Mouse (Mus musculus): Measurements from ENCODE around the gene Cby3. TPM values are rescaled to one million over a fixed set of nuclear protein-coding genes. Genes with fewer than 3 reads are reported as not detected.

Gene Cby3
- polyA plus RNA-seq, 1 experiment from 2014 or later, result 0.37 TPM

- peaks cover 11% of the 10 kb centered on the region; the same call in 1 of the 2 replicates for H3K4me1 ChIP-seq (ENCODE audit: insufficient read depth)
- WGBS, result under 1% methylated on average over 71 of the region's 71 CpGs
Observed at GRCm38 (mm10) chr11:50377892-50378684, 23.8 kb downstream of the Cby3 start.

GRCm38 (mm10) chr11:50379023-50379752 is 24.9 kb downstream of the Cby3 start:
- no peak overlapping the region for H3K27ac ChIP-seq (ENCODE audit: low read depth)
- 45% methylated on average over 12 of the region's 12 CpGs for WGBS
- no peak for DNase-seq

More at GRCm38 (mm10) chr11:50377892-50378684, 23.8 kb downstream of the Cby3 start:
- peaks cover 37% of the 10 kb centered on the region for H3K36me3 ChIP-seq (ENCODE audit: insufficient read depth)
- DNase-seq (peak; percentile 94), ATAC-seq (ENCODE audit: insufficient read depth) (peak; percentile 78)
- peak overlapping the region; percentile 100 for H3K27ac ChIP-seq (ENCODE audit: low read depth)
- H3K27me3 ChIP-seq (ENCODE audit: insufficient read depth, low read length), result no peaks in the 10 kb centered on the region
- TF ChIP-seq CTCF (IDR thresholded peaks at IDR 0.05; ENCODE audit: low read depth), result peak; percentile 56
- no peaks in the 10 kb centered on the region for H3K9me3 ChIP-seq (ENCODE audit: low read depth, low read length)
- peak overlapping the region; percentile 96 for H3K4me3 ChIP-seq (ENCODE audit: low read depth, low read length)
- peak overlapping the region; percentile 98 for H3K9ac ChIP-seq
- H3K4me2 ChIP-seq, result peak overlapping the region; percentile 95

GRCm38 (mm10) chr11:50381311-50381710 is 27.0 kb downstream of the Cby3 start:
- WGBS, result 18% methylated on average over 4 of the region's 4 CpGs
- H3K9ac ChIP-seq, result peak overlapping the region; percentile 36
- ATAC-seq (ENCODE audit: insufficient read depth), result no peak

More at GRCm38 (mm10) chr11:50379023-50379752, 24.9 kb downstream of the Cby3 start:
- peak overlapping the region; percentile 96 for H3K4me3 ChIP-seq (ENCODE audit: low read depth, low read length)
- H3K36me3 ChIP-seq (ENCODE audit: insufficient read depth), result peaks cover 45% of the 10 kb centered on the region
- H3K9me3 ChIP-seq (ENCODE audit: low read depth, low read length), result no peaks in the 10 kb centered on the region
- TF ChIP-seq CTCF (IDR thresholded peaks at IDR 0.05; ENCODE audit: low read depth), result no peak
- H3K4me2 ChIP-seq, result peak overlapping the region; percentile 95
- H3K9ac ChIP-seq, result peak overlapping the region; percentile 98
- no peaks in the 10 kb centered on the region for H3K27me3 ChIP-seq (ENCODE audit: insufficient read depth, low read length)
- peaks cover 11% of the 10 kb centered on the region; the same call in 1 of the 2 replicates for H3K4me1 ChIP-seq (ENCODE audit: insufficient read depth)
- no peak for ATAC-seq (ENCODE audit: insufficient read depth)

GRCm38 (mm10) chr11:50387167-50387679 is 33.0 kb downstream of the Cby3 start:
- Histone ChIP-seq H3K4me2 (no peak overlapping the region), H3K9ac (no peak overlapping the region), H3K36me3 (ENCODE audit: insufficient read depth) (peaks cover 69% of the 10 kb centered on the region), H3K4me1 (ENCODE audit: insufficient read depth) (no peaks in the 10 kb centered on the region), H3K27me3 (ENCODE audit: insufficient read depth, low read length) (no peaks in the 10 kb centered on the region), H3K4me3 (ENCODE audit: low read depth, low read length) (no peak overlapping the region), H3K27ac (ENCODE audit: low read depth) (no peak overlapping the region), H3K9me3 (ENCODE audit: low read depth, low read length) (no peaks in the 10 kb centered on the region)
- DNase-seq (peak; percentile 27), ATAC-seq (ENCODE audit: insufficient read depth) (no peak)
- TF ChIP-seq CTCF (IDR thresholded peaks at IDR 0.05; ENCODE audit: low read depth), result no peak
- WGBS, result 68% methylated on average over 3 of the region's 3 CpGs

More at GRCm38 (mm10) chr11:50381311-50381710, 27.0 kb downstream of the Cby3 start:
- no peak for TF ChIP-seq CTCF (IDR thresholded peaks at IDR 0.05; ENCODE audit: low read depth)
- H3K4me2 ChIP-seq, result peak overlapping the region; percentile 60
- H3K27ac ChIP-seq (ENCODE audit: low read depth), result no peak overlapping the region
- peaks cover 60% of the 10 kb centered on the region for H3K36me3 ChIP-seq (ENCODE audit: insufficient read depth)
- H3K4me3 ChIP-seq (ENCODE audit: low read depth, low read length), result peak overlapping the region; percentile 30
- H3K27me3 ChIP-seq (ENCODE audit: insufficient read depth, low read length), result no peaks in the 10 kb centered on the region
- DNase-seq, result peak; percentile 30
- peaks cover 11% of the 10 kb centered on the region; the same call in 1 of the 2 replicates for H3K4me1 ChIP-seq (ENCODE audit: insufficient read depth)
- H3K9me3 ChIP-seq (ENCODE audit: low read depth, low read length), result no peaks in the 10 kb centered on the region

- Histone ChIP-seq H3K4me2 (no peak overlapping the region), H3K27ac (ENCODE audit: low read depth) (no peak overlapping the region), H3K4me1 (ENCODE audit: insufficient read depth) (no peaks in the 10 kb centered on the region), H3K27me3 (ENCODE audit: insufficient read depth, low read length) (no peaks in the 10 kb centered on the region), H3K9me3 (ENCODE audit: low read depth, low read length) (no peaks in the 10 kb centered on the region), H3K9ac (no peak overlapping the region), H3K4me3 (ENCODE audit: low read depth, low read length) (no peak overlapping the region), H3K36me3 (ENCODE audit: insufficient read depth) (peaks cover 64% of the 10 kb centered on the region)
- 75% methylated on average over 4 of the region's 4 CpGs for WGBS
- ATAC-seq (ENCODE audit: insufficient read depth) (0 out of 2 replicates have a peak, but pooled peaks have one; percentile 2), DNase-seq (no peak)
- TF ChIP-seq CTCF (IDR thresholded peaks at IDR 0.05; ENCODE audit: low read depth), result no peak
Observed at GRCm38 (mm10) chr11:50387697-50388096, 33.4 kb downstream of the Cby3 start.

GRCm38 (mm10) chr11:50388217-50388929 is 34.1 kb downstream of the Cby3 start:
- no peak overlapping the region for H3K27ac ChIP-seq (ENCODE audit: low read depth)
- WGBS, result 88% methylated on average over 3 of the region's 3 CpGs
- DNase-seq, result peak; percentile 10
- no peaks in the 10 kb centered on the region for H3K9me3 ChIP-seq (ENCODE audit: low read depth, low read length)
- H3K4me3 ChIP-seq (ENCODE audit: low read depth, low read length), result no peak overlapping the region
- no peak for ATAC-seq (ENCODE audit: insufficient read depth)
- no peak for TF ChIP-seq CTCF (IDR thresholded peaks at IDR 0.05; ENCODE audit: low read depth)
- H3K4me2 ChIP-seq, result no peak overlapping the region
- H3K4me1 ChIP-seq (ENCODE audit: insufficient read depth), result no peaks in the 10 kb centered on the region
- no peak overlapping the region for H3K9ac ChIP-seq
- H3K36me3 ChIP-seq (ENCODE audit: insufficient read depth), result peaks cover 58% of the 10 kb centered on the region
- no peaks in the 10 kb centered on the region for H3K27me3 ChIP-seq (ENCODE audit: insufficient read depth, low read length)
